Mouse (Mus musculus) neural tube, embryonic 14.5 days (tissue): ENCODE data around the gene Kyat3. TPM values are rescaled to one million over a fixed set of nuclear protein-coding genes. Genes with fewer than 3 reads are reported as not detected.

Source experiments
- ATAC-seq: fragments of 200-750 bp; cut with Nextera tagmentation; 2 replicates; pipeline ENCODE4 v1.8.0; 2017; ENCODE audit warnings: low read depth, mild to moderate bottlenecking, moderate TSS enrichment, moderate library complexity
- H3K27ac ChIP-seq: fragments of 300-500 bp; sonication (generic); 2 replicates; pipeline ENCODE4 v1.5.1; 2014; ENCODE audit warnings: low read depth, mild to moderate bottlenecking, control low read depth, low read length, moderate library complexity, mixed read lengths
- H3K27me3 ChIP-seq: fragments of 300-500 bp; sonication (generic); 2 replicates; pipeline ENCODE4 v1.6.1; 2014; ENCODE audit warnings: low read length; ENCODE audit not compliant: control insufficient read depth, insufficient read depth
- H3K36me3 ChIP-seq: fragments of 300-500 bp; sonication (generic); 2 replicates; pipeline ENCODE4 v1.6.1; 2014; ENCODE audit warnings: low read length, mixed read lengths; ENCODE audit not compliant: control insufficient read depth, insufficient read depth
- H3K4me1 ChIP-seq: fragments of 300-500 bp; sonication (generic); 2 replicates; pipeline ENCODE4 v1.6.1; 2014; ENCODE audit warnings: low read length; ENCODE audit not compliant: control insufficient read depth, insufficient read depth
- H3K4me2 ChIP-seq: fragments of 300-500 bp; sonication (generic); 2 replicates; pipeline ENCODE4 v1.6.1; 2014; ENCODE audit warnings: mild to moderate bottlenecking, low read depth, low read length, control low read depth
- H3K4me3 ChIP-seq: fragments of 300-500 bp; sonication (generic); 2 replicates; pipeline ENCODE4 v1.5.1; 2014; ENCODE audit warnings: low read depth, low read length, control low read depth, mixed read lengths
- H3K9ac ChIP-seq: fragments of 300-500 bp; sonication (generic); replicated peaks from 2 replicates; pipeline ENCODE4 v1.6.1; 2014; ENCODE audit warnings: low read depth, mild to moderate bottlenecking, control low read depth, low read length, mixed read lengths
- H3K9me3 ChIP-seq: fragments of 300-500 bp; sonication (generic); 2 replicates; pipeline ENCODE4 v1.6.1; 2016; ENCODE audit warnings: low read length; ENCODE audit not compliant: control insufficient read depth
- WGBS: fragments of 180-500 bp; shearing (Covaris S2); extraction: QIAGEN DNeasy Blood & Tissue Kit; methylation state at CpG from one replicate; pipeline ENCODE4 v1.1.7; 2014; 5-methylcytosine and 5-hydroxymethylcytosine counted together
- polyA plus RNA-seq: library from polyadenylated mRNA; unstranded; fragments of >200 nt; fragmentation: Nextera tagmentation; extraction: Ambion mirVana; gene quantifications from 2 replicates; pipeline ENCODE4 v1.2.1, GENCODE M21; 2014

The Kyat3 gene
- 6.3 and 7.7 TPM in 2 replicates for polyA plus RNA-seq

GRCm38 (mm10) chr3:142700442-142701322, at the start of gene Kyat3:
Gene Kyat3 (plus strand): TSS chr3:142701051.
- Histone ChIP-seq H3K36me3 (no peaks in the 10 kb centered on the region), H3K4me1 (0 out of 2 replicates have a peak, but pooled peaks cover 10% of the 10 kb centered on the region)

GRCm38 (mm10) chr3:142664723-142665122, 36.1 kb upstream of the Kyat3 start:
- ATAC-seq, result no peak
- H3K4me1 ChIP-seq, result no peaks in the 10 kb centered on the region
- H3K4me3 ChIP-seq, result no peak overlapping the region
- H3K4me2 ChIP-seq, result no peak overlapping the region
- H3K9ac ChIP-seq, result no peak overlapping the region
- 93% methylated on average over 8 of the region's 8 CpGs for WGBS
- H3K27ac ChIP-seq, result no peak overlapping the region
- H3K36me3 ChIP-seq, result no peaks in the 10 kb centered on the region
- no peaks in the 10 kb centered on the region for H3K9me3 ChIP-seq
- H3K27me3 ChIP-seq, result no peaks in the 10 kb centered on the region

More at GRCm38 (mm10) chr3:142700442-142701322, at the start of gene Kyat3:
- WGBS, result under 1% methylated on average over 48 of the region's 48 CpGs
- Histone ChIP-seq H3K9me3 (no peaks in the 10 kb centered on the region), H3K4me3 (peak within 1 kb of the TSS; percentile 58), H3K27ac (peak within 1 kb of the TSS; percentile 52; the same call in 1 of the 2 replicates), H3K4me2 (peak within 1 kb of the TSS; percentile 93), H3K9ac (peak within 1 kb of the TSS; percentile 54), H3K27me3 (no peaks in the 10 kb centered on the region)
- peak; percentile 100 for ATAC-seq

DNA sequence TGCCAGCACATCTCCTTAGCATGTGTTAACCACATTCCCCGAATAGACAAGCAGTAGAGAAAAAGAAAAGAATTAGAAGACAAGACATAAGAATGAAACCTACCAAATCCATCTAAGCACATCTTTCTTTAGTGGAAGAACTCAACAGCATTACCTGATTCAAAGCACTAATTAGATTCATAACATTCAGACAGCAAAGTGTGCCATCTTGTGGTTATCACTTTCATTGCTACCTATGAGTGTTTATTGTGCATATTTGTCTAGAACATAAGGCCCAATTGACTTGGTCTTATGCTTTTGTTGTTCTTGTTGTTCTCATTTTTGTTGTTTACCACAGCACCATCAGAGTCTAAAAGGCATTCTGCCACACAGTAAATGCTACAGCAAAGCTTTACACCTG, 26.2 kb upstream of the Kyat3 start:
- H3K27ac ChIP-seq, result no peak overlapping the region
- ATAC-seq, result no peak
- H3K4me1 ChIP-seq, result no peaks in the 10 kb centered on the region

DNA sequence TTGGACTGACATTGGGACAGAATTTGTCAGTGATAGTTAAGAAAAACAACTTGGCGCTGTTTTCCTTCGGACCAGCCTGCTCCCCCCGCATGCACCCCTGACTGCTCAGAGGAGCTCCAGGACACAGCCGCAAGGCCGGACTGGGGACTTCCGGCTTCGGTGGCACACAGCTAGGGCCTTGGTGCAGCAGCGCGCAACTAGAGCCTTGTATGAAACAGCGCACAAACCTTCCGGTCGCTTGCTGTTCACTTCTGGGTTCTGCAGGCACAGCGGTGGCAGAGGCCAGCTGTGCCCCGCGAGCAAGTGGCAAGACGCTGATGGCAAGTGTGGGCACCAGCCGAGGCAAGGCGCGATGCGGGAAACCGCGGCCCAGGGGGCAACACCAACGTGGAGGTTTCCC, 12.9 kb upstream of the Kyat3 start:
- H3K27me3 ChIP-seq, result no peaks in the 10 kb centered on the region
- H3K9ac ChIP-seq, result no peak overlapping the region
- no peaks in the 10 kb centered on the region for H3K4me1 ChIP-seq
- no peaks in the 10 kb centered on the region for H3K9me3 ChIP-seq
- no peak for ATAC-seq
- 77% methylated on average over 23 of the region's 23 CpGs for WGBS
- H3K4me3 ChIP-seq, result no peak overlapping the region
- no peaks in the 10 kb centered on the region for H3K36me3 ChIP-seq
- no peak overlapping the region for H3K27ac ChIP-seq
- H3K4me2 ChIP-seq, result no peak overlapping the region

More for the DNA sequence above, 26.2 kb upstream of the Kyat3 start:
- Histone ChIP-seq H3K4me2 (no peak overlapping the region), H3K27me3 (no peaks in the 10 kb centered on the region), H3K4me3 (no peak overlapping the region), H3K36me3 (no peaks in the 10 kb centered on the region), H3K9ac (no peak overlapping the region), H3K9me3 (no peaks in the 10 kb centered on the region)
- WGBS, result 79% methylated on average over 1 of the region's 1 CpGs

DNA sequence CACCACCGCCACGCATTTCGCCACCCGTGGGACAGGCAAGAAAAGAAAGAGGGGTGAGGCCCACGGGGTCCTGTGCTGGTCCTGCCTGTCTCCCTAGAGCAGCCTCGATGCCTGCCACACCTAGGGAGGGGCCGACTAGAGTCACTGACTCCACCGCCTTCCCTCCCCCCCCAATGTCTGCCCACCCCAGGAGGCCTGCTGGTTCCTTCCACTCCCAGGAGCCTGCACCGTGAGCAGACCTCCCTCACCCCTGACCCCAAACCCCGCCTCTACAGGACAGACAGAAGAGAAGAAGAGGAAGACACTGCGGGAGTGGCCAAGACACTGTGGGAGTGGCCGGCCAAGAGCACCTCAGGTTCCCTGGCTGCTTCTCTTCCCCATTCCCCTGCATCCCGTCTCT, 12.5 kb upstream of the Kyat3 start:
- H3K4me2 ChIP-seq, result no peak overlapping the region
- no peaks in the 10 kb centered on the region for H3K36me3 ChIP-seq
- H3K27ac ChIP-seq, result no peak overlapping the region
- H3K4me3 ChIP-seq, result no peak overlapping the region
- no peaks in the 10 kb centered on the region for H3K4me1 ChIP-seq
- H3K9me3 ChIP-seq, result no peaks in the 10 kb centered on the region
- no peak overlapping the region for H3K9ac ChIP-seq
- ATAC-seq, result no peak
- H3K27me3 ChIP-seq, result no peaks in the 10 kb centered on the region
- 50% methylated on average over 12 of the region's 13 CpGs for WGBS

- Histone ChIP-seq H3K27me3 (no peaks in the 10 kb centered on the region), H3K4me2 (no peak overlapping the region), H3K4me3 (no peak overlapping the region), H3K9ac (no peak overlapping the region), H3K9me3 (no peaks in the 10 kb centered on the region), H3K4me1 (0 out of 2 replicates have a peak, but pooled peaks cover 9% of the 10 kb centered on the region), H3K36me3 (no peaks in the 10 kb centered on the region), H3K27ac (no peak overlapping the region)
- no peak for ATAC-seq
- WGBS, result 75% methylated on average over 2 of the region's 2 CpGs
These were observed 4.3 kb upstream of the Kyat3 start for GRCm38 (mm10) chr3:142696517-142696916.

DNA sequence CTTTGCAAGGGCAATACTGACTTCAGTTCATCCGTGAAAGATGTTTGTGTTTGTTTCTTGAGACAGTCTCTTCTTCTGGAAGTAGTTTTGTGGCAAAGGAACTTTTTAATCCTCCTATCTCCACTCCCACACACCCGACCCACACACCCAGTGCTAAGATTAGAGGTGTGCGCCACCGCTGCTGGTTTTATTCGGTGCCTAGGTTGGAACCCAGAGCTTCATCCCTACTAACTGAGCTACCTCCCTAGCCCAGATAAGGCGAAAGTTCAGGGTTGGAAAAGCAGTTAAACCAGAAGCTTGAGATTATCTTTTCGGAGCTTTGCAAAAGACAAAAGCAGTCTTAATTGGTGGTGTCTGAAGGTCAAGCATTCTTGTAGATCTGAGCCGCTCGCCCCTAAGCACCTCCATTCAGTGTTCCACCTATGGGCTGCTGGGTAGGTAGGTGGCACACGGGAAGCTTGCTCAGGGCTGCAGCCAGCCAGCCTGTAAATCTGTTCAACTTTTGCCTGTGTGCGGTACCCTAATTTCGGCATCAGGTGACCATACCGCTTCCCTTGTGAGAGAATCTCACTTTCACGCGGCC, 647 bp downstream of the Kyat3 start:
- Histone ChIP-seq H3K9me3 (no peaks in the 10 kb centered on the region), H3K27ac (no peak overlapping the region), H3K9ac (peak overlapping the region; percentile 47; the same call in 1 of the 2 replicates), H3K36me3 (no peaks in the 10 kb centered on the region), H3K4me3 (peak overlapping the region; percentile 58), H3K4me2 (peak overlapping the region; percentile 93), H3K27me3 (no peaks in the 10 kb centered on the region), H3K4me1 (0 out of 2 replicates have a peak, but pooled peaks cover 10% of the 10 kb centered on the region)
- ATAC-seq, result no peak
- WGBS, result 28% methylated on average over 15 of the region's 15 CpGs

- WGBS, result 95% methylated on average over 17 of the region's 17 CpGs
- no peak for ATAC-seq
These were observed 6.0 kb downstream of the Kyat3 start for GRCm38 (mm10) chr3:142706581-142707444.

More at GRCm38 (mm10) chr3:142706581-142707444, 6.0 kb downstream of the Kyat3 start:
- Histone ChIP-seq H3K9me3 (no peaks in the 10 kb centered on the region), H3K4me3 (no peak overlapping the region), H3K27ac (no peak overlapping the region), H3K4me1 (no peaks in the 10 kb centered on the region), H3K4me2 (no peak overlapping the region), H3K9ac (no peak overlapping the region), H3K27me3 (no peaks in the 10 kb centered on the region), H3K36me3 (no peaks in the 10 kb centered on the region)
